Mouse (Mus musculus) spleen, adult 18-20 months (tissue): ENCODE measurements around the gene Gm21822.
"Not testable (repeated sequence)": the region's sequence is repeated elsewhere in the genome, so short reads cannot be mapped to it uniquely, and the experiment has no call there.

Experiments used
- DNase-seq, 2 experiments: peaks; one replicate each; pipeline ENCODE4 v3.0.0; 2022; ENCODE audit warnings: mixed read lengths in 2 of 2

The Gm21822 gene

GRCm38 (mm10) chrY:18654182-18654581 lies at the start of gene Gm21822:
Gm21822 (plus strand) TSS chrY:18654482.
- not testable (repeated sequence) for DNase-seq
